Mouse (Mus musculus) spleen, postnatal 4 days (tissue): ENCODE data around the gene Tfap2e.

ENCODE experiments used
- DNase-seq, 2 experiments: peaks; one replicate each; pipeline ENCODE4 v3.0.0; 2022; ENCODE audit warnings: low spot score in 2 of 2

The Tfap2e gene

DNA sequence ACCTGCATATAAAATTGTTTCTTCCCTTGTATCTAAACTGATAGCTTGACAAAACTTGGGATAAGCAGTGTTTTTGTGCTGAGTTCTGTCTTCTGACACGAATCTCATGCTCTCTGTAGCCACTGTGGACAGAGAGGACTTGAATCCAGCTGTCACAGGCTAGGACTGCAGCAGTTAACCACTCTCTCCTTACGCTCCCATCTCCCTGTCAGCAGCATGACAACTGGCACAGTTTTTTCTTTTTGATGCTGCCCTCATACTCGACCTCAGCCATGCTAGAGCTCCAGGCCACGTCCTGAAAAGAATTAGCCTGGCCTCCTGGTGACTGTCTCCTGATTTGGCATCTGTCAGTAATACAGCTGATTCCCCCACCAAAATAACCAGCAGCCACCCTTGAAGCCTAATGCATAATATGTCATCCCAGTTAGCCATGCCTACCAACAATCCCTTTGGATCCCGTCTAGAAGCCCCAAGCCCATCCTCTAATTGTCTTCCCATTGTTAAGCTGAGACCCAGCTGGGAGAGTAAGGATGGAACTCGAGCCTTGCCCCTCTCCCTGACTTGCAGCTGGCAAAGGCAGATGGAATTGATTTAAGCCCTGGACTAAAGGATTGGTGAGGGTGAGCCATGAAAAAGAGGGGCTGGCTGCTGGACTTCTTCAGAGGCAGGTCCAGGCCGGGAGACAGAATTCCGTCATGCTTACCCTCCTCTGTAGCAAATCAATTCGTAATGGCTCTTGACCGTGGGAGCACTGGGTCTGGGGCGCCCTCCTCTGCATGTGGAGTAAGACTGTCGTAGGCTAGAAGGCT, 29.2 kb downstream of the Tfap2e start:
- DNase-seq = no peak

- no peak for DNase-seq
Measured at GRCm38 (mm10) chr4:126696908-126697307, 39.1 kb downstream of the Tfap2e start.

DNA sequence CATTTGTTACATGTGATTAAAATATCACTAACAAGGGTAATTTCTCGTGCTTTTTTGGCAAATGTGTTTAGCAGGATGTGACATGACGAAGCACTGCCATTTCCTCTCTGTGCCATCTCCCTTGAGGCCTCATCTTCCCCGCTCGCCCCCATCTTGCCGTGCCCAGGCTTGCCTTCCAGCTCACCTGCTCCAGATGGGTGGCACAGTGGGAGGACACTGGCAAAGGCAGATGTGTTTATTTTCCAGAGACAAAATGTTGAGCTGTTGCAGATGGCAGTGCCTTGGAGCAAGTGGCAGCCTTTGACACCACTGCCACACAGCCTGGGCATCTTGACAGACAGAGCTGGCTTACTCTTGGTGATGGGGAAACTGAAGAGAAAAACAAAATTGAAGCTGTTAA, 43.0 kb downstream of the Tfap2e start:
- no peak for DNase-seq

GRCm38 (mm10) chr4:126689457-126689856, 46.6 kb downstream of the Tfap2e start:
- no peak for DNase-seq

GRCm38 (mm10) chr4:126683084-126683483, 53.0 kb downstream of the Tfap2e start:
- DNase-seq = no peak

- DNase-seq = no peak
Measured at GRCm38 (mm10) chr4:126682298-126682697, 53.7 kb downstream of the Tfap2e start.

- peak; percentile 98 to 100 for DNase-seq
Measured at GRCm38 (mm10) chr4:126677054-126678003, 58.7 kb downstream of the Tfap2e start, which contains the start of gene Psmb2. Gene Psmb2, plus strand, starts transcription at chr4:126677630.

DNA sequence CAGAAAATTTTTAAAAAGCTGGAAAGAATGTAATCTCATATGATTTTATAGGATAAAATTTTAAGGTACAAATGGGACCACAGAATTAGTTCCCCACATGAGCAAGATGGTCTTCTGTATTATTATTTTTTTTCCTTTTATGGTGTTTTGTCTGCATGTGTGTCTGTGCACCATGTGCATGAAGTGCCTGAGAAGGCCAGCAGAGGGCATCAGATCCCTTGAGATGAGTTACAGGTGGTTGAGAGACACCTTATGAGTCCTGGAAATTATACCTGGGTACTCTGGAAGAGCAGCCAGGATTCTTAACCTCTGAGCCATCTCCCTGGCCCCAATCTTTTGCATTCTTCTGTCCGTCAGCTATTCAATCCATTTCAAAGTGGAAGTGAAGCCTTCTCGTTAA, 69.0 kb downstream of the Tfap2e start:
- DNase-seq = no peak
